Mouse (Mus musculus) MEL (cell line): Measurements from ENCODE around the gene Nfe2l3. TPM values are rescaled to one million over a fixed set of nuclear protein-coding genes. Genes with fewer than 3 reads are reported as not detected.

Experiments
- DNase-seq: peaks from one replicate; pipeline ENCODE4 v3.0.0; 2011; ENCODE audit warnings: low read depth, low spot score
- H3K27ac ChIP-seq: 2 replicates; pipeline ENCODE4 v1.5.1; 2012; ENCODE audit warnings: low read depth, mild to moderate bottlenecking, control low read depth, low read length, moderate library complexity; ENCODE audit not compliant: control insufficient read depth
- H3K27me3 ChIP-seq, 2 experiments: fragments of 150-350 bp in 1 of 2; sonication (generic) in 1 of 2; 2 replicates each; pipeline ENCODE4 v1.6.1; 2012; ENCODE audit warnings: low read length in 2 of 2, mild to moderate bottlenecking in 2 of 2, improper control_type of control experiment in 1 of 2, moderate library complexity in 1 of 2; ENCODE audit not compliant: insufficient read depth in 2 of 2, control insufficient read depth in 1 of 2
- H3K36me3 ChIP-seq, 2 experiments: 2 replicates each; pipeline ENCODE4 v1.6.1; 2012 to 2014; ENCODE audit warnings: low read length in 2 of 2, improper control_type of control experiment in 1 of 2, inconsistent platforms in 1 of 2, mild to moderate bottlenecking in 1 of 2; ENCODE audit not compliant: insufficient read depth in 2 of 2, control insufficient read depth in 1 of 2
- H3K4me1 ChIP-seq, 2 experiments: fragments of 150-350 bp in 1 of 2; sonication (generic) in 1 of 2; 2 replicates each; pipeline ENCODE4 v1.6.1; 2012; ENCODE audit warnings: low read length in 2 of 2, improper control_type of control experiment in 1 of 2, mild to moderate bottlenecking in 1 of 2; ENCODE audit not compliant: insufficient read depth in 2 of 2, control insufficient read depth in 1 of 2
- H3K4me3 ChIP-seq, 2 experiments: fragments of 150-350 bp in 1 of 2; sonication (generic) in 1 of 2; 2 replicates each; pipeline ENCODE4 v1.5.1; 2012; ENCODE audit warnings: low read depth in 2 of 2, low read length in 2 of 2, mild to moderate bottlenecking in 2 of 2, moderate library complexity in 2 of 2, control low read depth in 1 of 2, improper control_type of control experiment in 1 of 2; ENCODE audit not compliant: control insufficient read depth in 1 of 2, insufficient read depth in 1 of 2
- H3K79me2 ChIP-seq: 2 replicates; pipeline ENCODE4 v1.6.1; 2012; ENCODE audit warnings: mild to moderate bottlenecking, low read length, moderate library complexity; ENCODE audit not compliant: control insufficient read depth, poor library complexity, insufficient read depth
- H3K9ac ChIP-seq: 2 replicates; pipeline ENCODE4 v1.6.1; 2012; ENCODE audit warnings: low read depth, mild to moderate bottlenecking, control low read depth, low read length, moderate library complexity; ENCODE audit not compliant: control insufficient read depth, poor library complexity, severe bottlenecking
- H3K9me3 ChIP-seq: fragments of 150-350 bp; sonication (generic); replicated peaks from 2 replicates; pipeline ENCODE4 v1.6.1; 2012; ENCODE audit warnings: mild to moderate bottlenecking, low read length, improper control_type of control experiment, moderate library complexity; ENCODE audit not compliant: insufficient read depth
- CHD1 ChIP-seq: IDR thresholded peaks from 2 replicates; pipeline ENCODE4 v1.6.1; 2012; ENCODE audit warnings: low read depth, mild to moderate bottlenecking, inconsistent platforms, low read length, improper control_type of control experiment
- EP300 ChIP-seq, 2 experiments: IDR thresholded peaks; 2 replicates each; pipeline ENCODE4 v1.6.1; 2011; ENCODE audit warnings: improper control_type of control experiment in 2 of 2, low read length in 2 of 2, low read depth in 1 of 2, mild to moderate bottlenecking in 1 of 2
- GABPA ChIP-seq: IDR thresholded peaks from 2 replicates; pipeline ENCODE4 v1.6.1; 2012; ENCODE audit warnings: low read depth, mild to moderate bottlenecking, inconsistent platforms, low read length, improper control_type of control experiment, moderate library complexity
- GATA1 ChIP-seq: IDR thresholded peaks from 2 replicates; pipeline ENCODE4 v1.6.1; 2011; ENCODE audit warnings: low read depth, low read length, improper control_type of control experiment
- HCFC1 ChIP-seq: IDR thresholded peaks from 2 replicates; pipeline ENCODE4 v1.6.1; 2012; ENCODE audit warnings: low read depth, mild to moderate bottlenecking, inconsistent platforms, low read length, improper control_type of control experiment, moderate library complexity
- JUND ChIP-seq: IDR thresholded peaks from 2 replicates; pipeline ENCODE4 v1.6.1; 2011; ENCODE audit warnings: low read depth, mild to moderate bottlenecking, improper control_type of control experiment, low read length
- MAX ChIP-seq: IDR thresholded peaks from 2 replicates; pipeline ENCODE4 v1.6.1; 2011; ENCODE audit warnings: low read length, improper control_type of control experiment
- MEF2A ChIP-seq: IDR thresholded peaks from 2 replicates; pipeline ENCODE4 v1.6.1; 2014; ENCODE audit warnings: low read depth, mild to moderate bottlenecking, inconsistent platforms, low read length, improper control_type of control experiment; ENCODE audit not compliant: poor library complexity, insufficient replicate concordance, severe bottlenecking; ENCODE audit errors: extremely low read depth
- MXI1 ChIP-seq: IDR thresholded peaks from 2 replicates; pipeline ENCODE4 v1.6.1; 2011; ENCODE audit warnings: mild to moderate bottlenecking, low read depth, low read length, improper control_type of control experiment
- MYB ChIP-seq: IDR thresholded peaks from 2 replicates; pipeline ENCODE4 v1.6.1; 2011; ENCODE audit warnings: mild to moderate bottlenecking, low read depth, low read length, improper control_type of control experiment
- NELFE ChIP-seq: IDR thresholded peaks from 2 replicates; pipeline ENCODE4 v1.6.1; 2011; ENCODE audit warnings: low read depth, low read length, improper control_type of control experiment
- POLR2A ChIP-seq, 2 experiments: IDR thresholded peaks; 2 replicates each; pipeline ENCODE4 v1.6.1; 2011 to 2012; ENCODE audit warnings: low read length in 2 of 2, mild to moderate bottlenecking in 2 of 2, control low read depth in 1 of 2, improper control_type of control experiment in 1 of 2, low read depth in 1 of 2, moderate library complexity in 1 of 2; ENCODE audit not compliant: control insufficient read depth in 1 of 2, insufficient read depth in 1 of 2, poor library complexity in 1 of 2
- POLR2AphosphoS2 ChIP-seq: IDR thresholded peaks from 2 replicates; pipeline ENCODE4 v1.6.1; 2011; ENCODE audit warnings: low read length, improper control_type of control experiment
- POLR2AphosphoS5 ChIP-seq: IDR thresholded peaks from 2 replicates; pipeline ENCODE4 v1.6.1; 2012; ENCODE audit warnings: low read depth, borderline replicate concordance, mild to moderate bottlenecking, inconsistent platforms, low read length, moderate library complexity, mixed read lengths
- TAL1 ChIP-seq: IDR thresholded peaks from 2 replicates; pipeline ENCODE4 v1.6.1; 2012; ENCODE audit warnings: mild to moderate bottlenecking, inconsistent platforms, low read length, moderate library complexity, mixed read lengths
- TBP ChIP-seq: IDR thresholded peaks from 2 replicates; pipeline ENCODE4 v1.8.0; 2011; ENCODE audit warnings: low read depth, low read length, improper control_type of control experiment
- USF2 ChIP-seq, 2 experiments: IDR thresholded peaks; 2 replicates each; pipeline ENCODE4 v1.6.1; 2011 to 2012; ENCODE audit warnings: improper control_type of control experiment in 2 of 2, low read length in 2 of 2, borderline replicate concordance in 1 of 2, inconsistent platforms in 1 of 2, low read depth in 1 of 2, mild to moderate bottlenecking in 1 of 2; ENCODE audit not compliant: insufficient read depth in 1 of 2
- ZC3H11A ChIP-seq: IDR thresholded peaks from 2 replicates; pipeline ENCODE4 v1.6.1; 2012; ENCODE audit warnings: low read depth, mild to moderate bottlenecking, inconsistent platforms, low read length, improper control_type of control experiment
- polyA plus RNA-seq, 2 experiments: library from polyadenylated mRNA; stranded (reverse) in 1 of 2; unstranded in 1 of 2; fragments of >175 nt in 1 of 2; fragments of >200 nt in 1 of 2; gene quantifications; 2 replicates each; pipeline versions ENCODE4 v1.2.1 to v1.2.4; 2012; ENCODE audit warnings: low replicate concordance in 2 of 2, low read depth in 1 of 2; ENCODE audit not compliant: insufficient read length in 2 of 2, insufficient read depth in 1 of 2, missing spikeins in 1 of 2
- total RNA-seq: library from RNA; depleted of rRNA; stranded (reverse); fragments of 300-350 nt; gene quantifications from 2 replicates; pipeline ENCODE4 v1.2.3, GENCODE M21; 2012

Nfe2l3 gene
- total and polyA plus RNA-seq, 3 experiments: 0.15 to 0.21 TPM; not detected in 1

DNA sequence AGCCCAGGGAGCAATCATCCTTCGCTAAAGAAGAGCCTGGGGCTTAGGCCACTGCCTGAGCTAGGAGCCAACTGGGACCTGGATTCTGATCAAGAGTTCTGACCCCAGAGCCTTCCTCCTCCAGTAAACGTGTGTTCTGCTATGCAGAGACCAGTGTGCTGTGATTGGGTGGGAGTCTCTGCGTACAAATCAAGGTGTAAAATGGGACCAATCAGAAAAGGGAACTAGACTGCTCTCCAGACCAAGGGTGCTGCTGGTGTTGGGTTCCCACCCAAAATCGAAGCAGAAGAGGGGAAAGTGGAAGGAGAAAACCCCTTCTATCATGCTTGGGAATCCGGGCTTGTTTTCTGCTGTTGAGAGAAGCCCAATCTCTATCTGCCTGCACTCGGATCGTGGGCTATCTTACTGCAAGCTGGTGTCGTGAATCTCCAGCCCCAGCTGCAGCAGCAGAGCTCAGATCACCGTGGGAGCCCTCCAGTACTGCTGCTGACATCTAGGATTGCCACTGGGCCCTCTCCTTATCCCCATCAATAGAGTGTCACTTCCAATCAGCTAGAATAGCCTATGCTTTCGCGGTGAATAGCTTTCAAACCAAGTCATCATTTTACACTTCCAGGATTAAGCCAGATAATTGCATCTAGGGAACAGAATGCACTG is 8.9 kb upstream of the Nfe2l3 start:
- Histone ChIP-seq H3K4me1 (peaks cover 0 to 13% of the 10 kb centered on the region in 2 experiments; a peak in 3 of 4 replicates), H3K27ac (no peak overlapping the region), H3K27me3 (peaks cover 0 to 1% of the 10 kb centered on the region in 2 experiments; a peak in 1 of 4 replicates), H3K36me3 (peaks cover 0 to 9% of the 10 kb centered on the region in 2 experiments; a peak in 2 of 4 replicates)
- DNase-seq: peak; percentile 52
- TF ChIP-seq ZC3H11A (no peak), GATA1 (no peak), MYB (no peak), HCFC1 (no peak), TAL1 (no peak), TBP (no peak), POLR2AphosphoS2 (no peak), POLR2AphosphoS5 (no peak), MXI1 (no peak), MAX (no peak), MEF2A (no peak), JUND (no peak), NELFE (no peak), USF2 (IDR thresholded peaks at IDR 0.05; ENCODE audit: borderline replicate concordance in 1 of 2, insufficient read depth in 1 of 2, low read depth in 1 of 2, low read length in 2 of 2) (no peak), CHD1 (no peak), GABPA (no peak), POLR2A (IDR thresholded peaks at IDR 0.05; ENCODE audit: control insufficient read depth in 1 of 2, insufficient read depth in 1 of 2, low read depth in 1 of 2, low read length in 2 of 2, poor library complexity in 1 of 2) (no peak), EP300 (IDR thresholded peaks at IDR 0.05; ENCODE audit: low read depth in 1 of 2, low read length in 2 of 2) (no peak)
- TF ChIP-seq, all 39 proteins: peak for 0
- Histone ChIP-seq H3K9me3 (no peaks in the 10 kb centered on the region), H3K4me3 (peak overlapping the region in 1 of 2 experiments; percentile 23; a peak in 1 of 4 replicates), H3K79me2 (no peaks in the 10 kb centered on the region), H3K9ac (no peak overlapping the region)

DNA sequence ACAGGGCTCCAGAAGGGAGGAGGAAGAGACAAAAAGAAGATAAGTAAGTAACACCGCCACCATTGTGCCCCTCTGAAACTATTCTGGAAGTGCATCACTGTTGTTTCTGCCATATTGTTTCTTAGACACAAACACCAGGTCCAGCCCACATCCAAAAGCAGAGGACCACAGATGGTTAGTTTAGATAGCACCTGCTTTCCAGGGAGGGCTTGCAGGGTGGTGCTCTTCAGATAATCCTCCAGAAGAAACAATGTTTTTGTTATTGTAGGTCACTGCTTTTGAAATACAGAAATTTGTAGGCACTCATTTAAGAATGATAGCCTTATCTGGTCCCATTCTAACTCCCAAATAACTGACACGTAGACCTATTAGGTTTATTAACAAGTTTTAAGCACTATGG is 7.9 kb upstream of the Nfe2l3 start:
- H3K79me2 ChIP-seq: no peaks in the 10 kb centered on the region

More for the DNA sequence above, 7.9 kb upstream of the Nfe2l3 start:
- H3K9ac ChIP-seq: no peak overlapping the region
- H3K27me3 ChIP-seq: peaks cover 0 to 1% of the 10 kb centered on the region in 2 experiments; a peak in 1 of 4 replicates
- peaks cover 0 to 9% of the 10 kb centered on the region in 2 experiments; a peak in 2 of 4 replicates for H3K36me3 ChIP-seq
- H3K9me3 ChIP-seq: no peaks in the 10 kb centered on the region
- TF ChIP-seq GATA1: peak; percentile 29; the same call in 1 of the 2 replicates
- peak in 1 of 2 experiments; percentile 37; a peak in 1 of 4 replicates for TF ChIP-seq EP300 (IDR thresholded peaks at IDR 0.05; ENCODE audit: low read depth in 1 of 2, low read length in 2 of 2)
- TF ChIP-seq NELFE: no peak
- no peak overlapping the region for H3K27ac ChIP-seq
- peak; percentile 27 for DNase-seq
- H3K4me3 ChIP-seq: no peak overlapping the region
- H3K4me1 ChIP-seq: peaks cover 0 to 13% of the 10 kb centered on the region in 2 experiments; a peak in 3 of 4 replicates
